Mouse (Mus musculus) testis, adult 2 months (tissue): ENCODE data around the gene Hdac11.

Experiments used
- CTCF ChIP-seq: fragments of 200-500 bp; IDR thresholded peaks from 2 replicates; pipeline ENCODE4 v1.5.1; 2012; ENCODE audit warnings: low read depth, mild to moderate bottlenecking, inconsistent platforms, low read length, moderate library complexity; ENCODE audit not compliant: control insufficient read depth, insufficient read depth, insufficient replicate concordance
- POLR2A ChIP-seq: fragments of 200-500 bp; IDR thresholded peaks from 2 replicates; pipeline ENCODE4 v1.6.1; 2012; ENCODE audit warnings: low read depth, mild to moderate bottlenecking, inconsistent platforms, low read length, moderate library complexity; ENCODE audit not compliant: control insufficient read depth

- TF ChIP-seq CTCF, result no peak
- TF ChIP-seq POLR2A, result no peak
These were observed 403 bp upstream of the Hdac11 start for GRCm38 (mm10) chr6:91156062-91156461.
